Mouse (Mus musculus): ENCODE results near the gene Echdc3.

GRCm38 (mm10) chr2:6239333-6239732 lies 26.5 kb upstream of the Echdc3 start:
- TF ChIP-seq GATA1 (IDR thresholded peaks at IDR 0.05; ENCODE audit: low read length) (no peak), TAL1 (IDR thresholded peaks at IDR 0.05; ENCODE audit: low read length) (no peak)
